In genomic region chr11:87554386-87554785, GRCm38 (mm10) we compare ENCODE assay signal across 17 mouse cellular contexts. TPM values are rescaled to one million over a fixed set of nuclear protein-coding genes. Genes with fewer than 3 reads are reported as not detected.
DNase-seq lines count a peak whose midpoint lies in the region; ATAC-seq and TF ChIP-seq lines count a peak whose summit lies in the region.
"Had no signal": no experiment of that assay in that cellular context is flagged by ENCODE, and none has a peak within 500 bp of the region (broad histone marks: within the 10 kb centered on the region; RNA-seq: fewer than 3 reads in every experiment).

No protein-coding gene starts in this region.

- H3K4me2 ChIP-seq in embryonic facial prominence, embryonic 12.5 days (replicated peaks): no peak overlapping the region
- no peak overlapping the region for H3K4me2 ChIP-seq in lung, embryonic 14.5 days
- H3K4me2 ChIP-seq in stomach, embryonic 15.5 days: no peak overlapping the region
- H3K4me2 ChIP-seq: forebrain, embryonic 13.5 days had no signal

- no peak overlapping the region for H3K9ac ChIP-seq in embryonic facial prominence, embryonic 12.5 days
- no peak overlapping the region for H3K9ac ChIP-seq in lung, embryonic 14.5 days
- H3K9ac ChIP-seq in stomach, embryonic 15.5 days: no peak overlapping the region
- H3K9ac ChIP-seq: forebrain, embryonic 13.5 days had no signal

- no peaks in the 10 kb centered on the region for H3K9me3 ChIP-seq in embryonic facial prominence, embryonic 12.5 days
- no peaks in the 10 kb centered on the region for H3K9me3 ChIP-seq in embryonic facial prominence, embryonic 10.5 days
- H3K9me3 ChIP-seq in lung, embryonic 14.5 days (ENCODE audit: low read depth, low read length): no peaks in the 10 kb centered on the region
- no peaks in the 10 kb centered on the region for H3K9me3 ChIP-seq in stomach, embryonic 15.5 days
- H3K9me3 ChIP-seq: forebrain, embryonic 13.5 days had no signal

- H3K27me3 ChIP-seq in embryonic facial prominence, embryonic 12.5 days: no peaks in the 10 kb centered on the region
- no peaks in the 10 kb centered on the region for H3K27me3 ChIP-seq in embryonic facial prominence, embryonic 10.5 days (replicated peaks; ENCODE audit: low read depth, poor library complexity, severe bottlenecking)
- no peaks in the 10 kb centered on the region for H3K27me3 ChIP-seq in testis, adult 2 months (ENCODE audit: control insufficient read depth, insufficient read depth, low read length)
- H3K27me3 ChIP-seq in lung, embryonic 14.5 days (ENCODE audit: insufficient read depth, low read length): no peaks in the 10 kb centered on the region
- no peaks in the 10 kb centered on the region for H3K27me3 ChIP-seq in stomach, embryonic 15.5 days (replicated peaks)
- H3K27me3 ChIP-seq: forebrain, embryonic 13.5 days had no signal

- no peak overlapping the region for H3K4me3 ChIP-seq in embryonic facial prominence, embryonic 12.5 days
- H3K4me3 ChIP-seq in embryonic facial prominence, embryonic 10.5 days: no peak overlapping the region
- H3K4me3 ChIP-seq in testis, adult 2 months (ENCODE audit: control insufficient read depth, low read depth, low read length): no peak overlapping the region
- no peak overlapping the region for H3K4me3 ChIP-seq in lung, embryonic 14.5 days (ENCODE audit: low read depth, low read length)
- no peak overlapping the region for H3K4me3 ChIP-seq in stomach, embryonic 15.5 days (replicated peaks)
- H3K4me3 ChIP-seq: forebrain, embryonic 13.5 days had no signal

- H3K27ac ChIP-seq in embryonic facial prominence, embryonic 12.5 days: 0 out of 2 replicates have a peak overlapping the region, but pooled peaks have one; percentile 11
- H3K27ac ChIP-seq in embryonic facial prominence, embryonic 10.5 days (replicated peaks): no peak overlapping the region
- H3K27ac ChIP-seq in testis, adult 2 months (ENCODE audit: control insufficient read depth, insufficient read depth, low read depth, low read length): peak overlapping the region; percentile 64
- peak overlapping the region; percentile 58 for H3K27ac ChIP-seq in lung, embryonic 14.5 days (ENCODE audit: low read depth)
- H3K27ac ChIP-seq in stomach, embryonic 15.5 days: no peak overlapping the region
- H3K27ac ChIP-seq: forebrain, embryonic 13.5 days had no signal

- WGBS in embryonic facial prominence, embryonic 12.5 days: 66% methylated on average over 5 of the region's 5 CpGs
- 69% methylated on average over 5 of the region's 5 CpGs for WGBS in embryonic facial prominence, embryonic 10.5 days
- WGBS in lung, embryonic 14.5 days: 24% methylated on average over 5 of the region's 5 CpGs
- 27% methylated on average over 5 of the region's 5 CpGs for WGBS in stomach, embryonic 15.5 days

- TF ChIP-seq CTCF in testis, adult 2 months (IDR thresholded peaks at IDR 0.05; ENCODE audit: control insufficient read depth, insufficient read depth, insufficient replicate concordance, low read depth, low read length): no peak
- TF ChIP-seq CTCF in lung, embryonic 14.5 days (IDR thresholded peaks at IDR 0.05; ENCODE audit: low read depth): no peak

- peaks cover 10% of the 10 kb centered on the region; the same call in 1 of the 2 replicates for H3K4me1 ChIP-seq in embryonic facial prominence, embryonic 12.5 days
- peaks cover 13% of the 10 kb centered on the region for H3K4me1 ChIP-seq in embryonic facial prominence, embryonic 10.5 days
- H3K4me1 ChIP-seq in testis, adult 2 months (ENCODE audit: control insufficient read depth, insufficient read depth, low read length): no peaks in the 10 kb centered on the region
- peaks cover 7% of the 10 kb centered on the region; the same call in 1 of the 2 replicates for H3K4me1 ChIP-seq in lung, embryonic 14.5 days (ENCODE audit: insufficient read depth)
- H3K4me1 ChIP-seq in stomach, embryonic 15.5 days: peaks cover 14% of the 10 kb centered on the region

- TF ChIP-seq POLR2A in testis, adult 2 months (IDR thresholded peaks at IDR 0.05; ENCODE audit: control insufficient read depth, low read depth, low read length): no peak

- no peaks in the 10 kb centered on the region for H3K36me3 ChIP-seq in embryonic facial prominence, embryonic 12.5 days
- H3K36me3 ChIP-seq in embryonic facial prominence, embryonic 10.5 days (replicated peaks): no peaks in the 10 kb centered on the region
- peaks cover 2% of the 10 kb centered on the region; the same call in 1 of the 2 replicates for H3K36me3 ChIP-seq in testis, adult 2 months (ENCODE audit: control insufficient read depth, insufficient read depth, low read length)
- H3K36me3 ChIP-seq in lung, embryonic 14.5 days (ENCODE audit: insufficient read depth): no peaks in the 10 kb centered on the region
- no peaks in the 10 kb centered on the region for H3K36me3 ChIP-seq in stomach, embryonic 15.5 days

- DNase-seq in embryonic facial prominence, embryonic 10.5 days (ENCODE audit: low spot score): no peak
- DNase-seq in testis, postnatal 14 days (ENCODE audit: low spot score): no peak
- DNase-seq in lung, embryonic 14.5 days: peak; percentile 81
- DNase-seq in layer of hippocampus, postnatal 14 days (ENCODE audit: low spot score in 2 of 2): no peak
- no peak for DNase-seq in cerebellum, postnatal 14 days
- DNase-seq: embryo, embryonic 11 days; gastrocnemius, postnatal 36 days; kidney, adult 11 months; layer of hippocampus, adult 9-11 months had no signal

- ATAC-seq in embryonic facial prominence, embryonic 12.5 days (ENCODE audit: insufficient number of reproducible peaks, insufficient read depth, low FRiP score, low TSS enrichment): no peak
- ATAC-seq in lung, embryonic 14.5 days (ENCODE audit: insufficient read depth): peak; percentile 24; the same call in 1 of the 2 replicates
- 0 out of 2 replicates have a peak, but pooled peaks have one; percentile 10 for ATAC-seq in stomach, embryonic 15.5 days (ENCODE audit: insufficient read depth, low FRiP score, low read depth)
- ATAC-seq: forebrain, embryonic 13.5 days had no signal

RNA-seq across cellular contexts. Expression of gene Gm11492, which starts 12.1 kb away (rescaled TPM):
- not detected in 2 replicates for polyA plus RNA-seq in embryonic facial prominence, embryonic 12.5 days (2016; fragmentation: Nextera tagmentation; extraction: Ambion mirVana)
- polyA plus RNA-seq in embryonic facial prominence, embryonic 10.5 days (2016; fragmentation: Nextera tagmentation; extraction: Ambion mirVana): not detected in 2 replicates
- 92.8 and 97.9 TPM in 2 replicates for polyA plus RNA-seq in testis, adult 2 months (2012; rRNA removed)
- not detected in 2 replicates for polyA plus RNA-seq in lung, embryonic 14.5 days (2014; fragmentation: Nextera tagmentation; extraction: Ambion mirVana)
- polyA plus RNA-seq in stomach, embryonic 15.5 days (2015; fragmentation: Nextera tagmentation; extraction: Ambion mirVana): not detected in 2 replicates
- total RNA-seq in layer of hippocampus, postnatal 14 days (2021): not detected
- total RNA-seq: adrenal gland, adult 18-20 months; gastrocnemius, postnatal 36 days had no signal
- polyA plus RNA-seq: forebrain, embryonic 13.5 days; limb, embryonic 14.5 days; neural tube, embryonic 11.5 days; stomach, embryonic 16.5 days had no signal

RNA-seq across cellular contexts. Expression of gene Sept4, which starts 14.3 kb away (rescaled TPM):
- 13.3 TPM in 2 replicates for polyA plus RNA-seq in embryonic facial prominence, embryonic 12.5 days (2016; fragmentation: Nextera tagmentation; extraction: Ambion mirVana)
- polyA plus RNA-seq in embryonic facial prominence, embryonic 10.5 days (2016; fragmentation: Nextera tagmentation; extraction: Ambion mirVana): 4.1 and 6.1 TPM in 2 replicates
- 159 and 174 TPM in 2 replicates for polyA plus RNA-seq in testis, adult 2 months (2012; rRNA removed)
- 48.5 TPM in 2 replicates for polyA plus RNA-seq in lung, embryonic 14.5 days (2014; fragmentation: Nextera tagmentation; extraction: Ambion mirVana)
- polyA plus RNA-seq in stomach, embryonic 15.5 days (2015; fragmentation: Nextera tagmentation; extraction: Ambion mirVana): 22.2 and 23.7 TPM in 2 replicates
- 100 to 1,000 TPM in 1 of 2 experiments, 10 to 100 TPM in 1; 98.9 to 116 TPM for total RNA-seq in layer of hippocampus, postnatal 14 days (2021)

RNA-seq across cellular contexts. Expression of gene Mtmr4, which starts 37.6 kb away (rescaled TPM):
- 54.9 and 58.2 TPM in 2 replicates for polyA plus RNA-seq in embryonic facial prominence, embryonic 12.5 days (2016; fragmentation: Nextera tagmentation; extraction: Ambion mirVana)
- 71.1 and 79.2 TPM in 2 replicates for polyA plus RNA-seq in embryonic facial prominence, embryonic 10.5 days (2016; fragmentation: Nextera tagmentation; extraction: Ambion mirVana)
- 33.6 and 33.7 TPM in 2 replicates for polyA plus RNA-seq in testis, adult 2 months (2012; rRNA removed)
- polyA plus RNA-seq in lung, embryonic 14.5 days (2014; fragmentation: Nextera tagmentation; extraction: Ambion mirVana): 41.2 and 43.6 TPM in 2 replicates
- 25.6 and 26.5 TPM in 2 replicates for polyA plus RNA-seq in stomach, embryonic 15.5 days (2015; fragmentation: Nextera tagmentation; extraction: Ambion mirVana)
- 10 to 100 TPM; 80.4 to 95.4 TPM for total RNA-seq in layer of hippocampus, postnatal 14 days (2021)

Comparison
In these comparisons a context has a peak if more than half of its experiments do, and no peak if none do; other contexts are left out.
1. H3K27ac ChIP-seq: peak in embryonic facial prominence, embryonic 12.5 days (single experiment), testis, adult 2 months (single experiment) and lung, embryonic 14.5 days (single experiment); none in embryonic facial prominence, embryonic 10.5 days (single experiment) and stomach, embryonic 15.5 days (single experiment).
2. RNA of gene Gm11492, which starts 12.1 kb away (polyA plus RNA-seq): 92.8 to 97.9 TPM in testis, adult 2 months; not detected in embryonic facial prominence, embryonic 12.5 days, not detected in embryonic facial prominence, embryonic 10.5 days, not detected in lung, embryonic 14.5 days and not detected in stomach, embryonic 15.5 days; every median in the first group is over 10 times any median in the second.